Mouse (Mus musculus) midbrain, postnatal 0 days (tissue): Measurements from ENCODE around the gene Dao. TPM values are rescaled to one million over a fixed set of nuclear protein-coding genes. Genes with fewer than 3 reads are reported as not detected.
A peak's percentile ranks its signal among the peaks of the same experiment; 100 is the strongest.

ENCODE experiments used
- ATAC-seq: fragments of 200-750 bp; cut with Nextera tagmentation; 2 replicates; pipeline ENCODE4 v1.8.0; 2017; ENCODE audit warnings: moderate number of reproducible peaks, mild to moderate bottlenecking, moderate TSS enrichment, moderate library complexity; ENCODE audit not compliant: low FRiP score
- DNase-seq: peaks from one replicate; pipeline ENCODE4 v3.0.0-alpha.2; 2015; ENCODE audit warnings: low spot score
- H3K27ac ChIP-seq: fragments of 300-500 bp; sonication (generic); 2 replicates; pipeline ENCODE4 v1.5.1; 2014; ENCODE audit warnings: low read depth, mild to moderate bottlenecking, low read length, mixed read lengths
- H3K27me3 ChIP-seq: fragments of 300-500 bp; sonication (generic); 2 replicates; pipeline ENCODE4 v1.6.1; 2014; ENCODE audit warnings: low read length, control low read depth, mixed read lengths; ENCODE audit not compliant: insufficient read depth
- H3K36me3 ChIP-seq: fragments of 300-500 bp; sonication (generic); 2 replicates; pipeline ENCODE4 v1.6.1; 2014; ENCODE audit warnings: low read length, control low read depth, mixed read lengths; ENCODE audit not compliant: insufficient read depth
- H3K4me1 ChIP-seq: fragments of 300-500 bp; sonication (generic); 2 replicates; pipeline ENCODE4 v1.6.1; 2014; ENCODE audit warnings: mild to moderate bottlenecking, control low read depth, antibody characterized with exemption, low read length, mixed read lengths; ENCODE audit not compliant: insufficient read depth
- H3K4me2 ChIP-seq: fragments of 300-500 bp; sonication (generic); 2 replicates; pipeline ENCODE4 v1.6.1; 2014; ENCODE audit warnings: low read depth, mild to moderate bottlenecking, low read length, mixed read lengths; ENCODE audit not compliant: poor library complexity, severe bottlenecking
- H3K4me3 ChIP-seq: fragments of 300-500 bp; sonication (generic); 2 replicates; pipeline ENCODE4 v1.5.1; 2014; ENCODE audit warnings: low read depth, mild to moderate bottlenecking, low read length, moderate library complexity
- H3K9ac ChIP-seq: fragments of 300-500 bp; sonication (generic); replicated peaks from 2 replicates; pipeline ENCODE4 v1.6.1; 2014; ENCODE audit warnings: mild to moderate bottlenecking, low read length, moderate library complexity, mixed read lengths; ENCODE audit not compliant: poor library complexity, severe bottlenecking
- H3K9me3 ChIP-seq: fragments of 300-500 bp; sonication (generic); 2 replicates; pipeline ENCODE4 v1.6.1; 2016; ENCODE audit warnings: low read length, control low read depth
- CTCF ChIP-seq: IDR thresholded peaks from 2 replicates; pipeline ENCODE4 v1.5.1; 2016; ENCODE audit warnings: antibody characterized with exemption, mild to moderate bottlenecking
- WGBS: fragments of 180-500 bp; shearing (Covaris S2); extraction: QIAGEN DNeasy Blood & Tissue Kit; methylation state at CpG from one replicate; pipeline ENCODE4 v1.1.7; 2014; 5-methylcytosine and 5-hydroxymethylcytosine counted together
- polyA plus RNA-seq: library from polyadenylated mRNA; unstranded; fragments of >200 nt; fragmentation: Nextera tagmentation; extraction: Ambion mirVana; gene quantifications from 2 replicates; pipeline ENCODE4 v1.2.1, GENCODE M21; 2015
- total RNA-seq: library from RNA; depleted of rRNA; stranded (reverse); fragments of >200 nt; gene quantifications from 2 replicates; pipeline ENCODE4 v1.2.3, GENCODE M21; 2014

Dao gene
- total and polyA plus RNA-seq, 2 experiments from 2014 or later, result not detected

GRCm38 (mm10) chr5:113984025-113984740 lies 19.3 kb upstream of the Dao start:
- H3K9me3 ChIP-seq, result no peaks in the 10 kb centered on the region
- ATAC-seq (no peak), DNase-seq (no peak)
- no peaks in the 10 kb centered on the region for H3K4me1 ChIP-seq
- no peak overlapping the region for H3K9ac ChIP-seq
- 88% methylated on average over 13 of the region's 13 CpGs for WGBS
- H3K27ac ChIP-seq, result no peak overlapping the region
- H3K27me3 ChIP-seq, result no peaks in the 10 kb centered on the region
- no peak for TF ChIP-seq CTCF
- peaks cover 12% of the 10 kb centered on the region; the same call in 1 of the 2 replicates for H3K36me3 ChIP-seq
- no peak overlapping the region for H3K4me2 ChIP-seq
- no peak overlapping the region for H3K4me3 ChIP-seq

- DNase-seq (no peak), ATAC-seq (no peak)
- Histone ChIP-seq H3K4me3 (no peak overlapping the region), H3K27ac (no peak overlapping the region), H3K36me3 (peaks cover 14% of the 10 kb centered on the region; the same call in 1 of the 2 replicates), H3K4me2 (no peak overlapping the region), H3K9ac (no peak overlapping the region), H3K27me3 (no peaks in the 10 kb centered on the region), H3K9me3 (no peaks in the 10 kb centered on the region), H3K4me1 (no peaks in the 10 kb centered on the region)
- 83% methylated on average over 2 of the region's 2 CpGs for WGBS
- TF ChIP-seq CTCF, result no peak
Observed at GRCm38 (mm10) chr5:113985737-113986136, 17.8 kb upstream of the Dao start.

GRCm38 (mm10) chr5:113986182-113986961 lies 17.1 kb upstream of the Dao start:
- WGBS, result 71% methylated on average over 9 of the region's 9 CpGs
- TF ChIP-seq CTCF, result no peak
- H3K27me3 ChIP-seq, result no peaks in the 10 kb centered on the region
- no peak overlapping the region for H3K4me2 ChIP-seq
- H3K4me1 ChIP-seq, result peaks cover 5% of the 10 kb centered on the region; the same call in 1 of the 2 replicates
- DNase-seq (no peak), ATAC-seq (no peak)
- peaks cover 13% of the 10 kb centered on the region; the same call in 1 of the 2 replicates for H3K36me3 ChIP-seq
- no peaks in the 10 kb centered on the region for H3K9me3 ChIP-seq
- no peak overlapping the region for H3K9ac ChIP-seq
- no peak overlapping the region for H3K27ac ChIP-seq
- H3K4me3 ChIP-seq, result no peak overlapping the region

- peaks cover 16% of the 10 kb centered on the region for H3K4me1 ChIP-seq
- no peak overlapping the region for H3K4me3 ChIP-seq
- H3K9me3 ChIP-seq, result no peaks in the 10 kb centered on the region
- 84% methylated on average over 20 of the region's 20 CpGs for WGBS
- TF ChIP-seq CTCF, result no peak
- H3K4me2 ChIP-seq, result no peak overlapping the region
- 0 out of 2 replicates have a peak, but pooled peaks cover 3% of the 10 kb centered on the region for H3K36me3 ChIP-seq
- H3K9ac ChIP-seq, result no peak overlapping the region
- H3K27me3 ChIP-seq, result no peaks in the 10 kb centered on the region
- no peak for ATAC-seq
- DNase-seq, result no peak
- no peak overlapping the region for H3K27ac ChIP-seq
Observed at GRCm38 (mm10) chr5:113989437-113990024, 14.0 kb upstream of the Dao start.

- Histone ChIP-seq H3K9ac (no peak overlapping the region), H3K4me1 (peaks cover 17% of the 10 kb centered on the region), H3K27ac (no peak overlapping the region), H3K4me3 (no peak overlapping the region), H3K4me2 (no peak overlapping the region), H3K36me3 (0 out of 2 replicates have a peak, but pooled peaks cover 3% of the 10 kb centered on the region), H3K27me3 (no peaks in the 10 kb centered on the region), H3K9me3 (no peaks in the 10 kb centered on the region)
- no peak for DNase-seq
- WGBS, result 84% methylated on average over 5 of the region's 5 CpGs
- ATAC-seq, result no peak
- TF ChIP-seq CTCF, result peak; percentile 14; the same call in 1 of the 2 replicates
Observed at GRCm38 (mm10) chr5:113990593-113990992, 12.9 kb upstream of the Dao start.
